Mouse (Mus musculus) embryonic fibroblast, embryonic 13.5 days (primary cell): ENCODE measurements around the gene Mcmbp.

Source experiments
- CTCF ChIP-seq: IDR thresholded peaks from 2 replicates; pipeline ENCODE4 v1.5.1; 2011; ENCODE audit warnings: mild to moderate bottlenecking, control low read depth, low read length, moderate library complexity, borderline replicate concordance; ENCODE audit not compliant: insufficient read depth
- POLR2A ChIP-seq: IDR thresholded peaks from 2 replicates; pipeline ENCODE4 v1.6.1; 2011; ENCODE audit warnings: low read depth, mild to moderate bottlenecking, control low read depth, low read length, moderate library complexity

GRCm38 (mm10) chr7:128739116-128739461 is 1.2 kb downstream of the Mcmbp start:
- no peak for TF ChIP-seq CTCF
- no peak for TF ChIP-seq POLR2A
